Mouse (Mus musculus) cerebellum, adult 2 months (tissue): ENCODE measurements around the gene Pawr. TPM values are rescaled to one million over a fixed set of nuclear protein-coding genes. Genes with fewer than 3 reads are reported as not detected.

Experiments used
- DNase-seq, 2 experiments: peaks; one replicate each; pipeline ENCODE4 v3.0.0; 2021
- H3K27ac ChIP-seq: fragments of 200-500 bp; 2 replicates; pipeline ENCODE4 v1.5.1; 2012; ENCODE audit warnings: low read length, control low read depth, inconsistent platforms; ENCODE audit not compliant: insufficient read depth
- H3K27me3 ChIP-seq: fragments of 200-500 bp; 2 replicates; pipeline ENCODE4 v1.6.1; 2012; ENCODE audit warnings: inconsistent platforms, mild to moderate bottlenecking, low read length, moderate library complexity; ENCODE audit not compliant: control insufficient read depth, insufficient read depth
- H3K4me1 ChIP-seq: fragments of 200-500 bp; 2 replicates; pipeline ENCODE4 v1.6.1; 2011; ENCODE audit warnings: low read length; ENCODE audit not compliant: control insufficient read depth, insufficient read depth
- H3K4me3 ChIP-seq: fragments of 200-500 bp; replicated peaks from 2 replicates; pipeline ENCODE3; 2011; ENCODE audit warnings: mild to moderate bottlenecking, low read depth, low read length, control low read depth; ENCODE audit not compliant: insufficient read depth
- CTCF ChIP-seq: fragments of 200-500 bp; IDR thresholded peaks from 2 replicates; pipeline ENCODE4 v1.5.1; 2011; ENCODE audit warnings: low read depth, mild to moderate bottlenecking, control low read depth, low read length, moderate library complexity, borderline replicate concordance; ENCODE audit not compliant: insufficient read depth
- POLR2A ChIP-seq: fragments of 200-500 bp; IDR thresholded peaks from 2 replicates; pipeline ENCODE4 v1.6.1; 2011; ENCODE audit warnings: low read length, control low read depth, borderline replicate concordance; ENCODE audit not compliant: insufficient read depth
- WGBS: fragments of 180-500 bp; shearing (Covaris S2); methylation state at CpG from one replicate; pipeline ENCODE4 v1.1.7; 2018; 5-methylcytosine and 5-hydroxymethylcytosine counted together
- polyA plus RNA-seq: library from polyadenylated mRNA; depleted of rRNA; stranded (reverse); fragments of >200 nt; gene quantifications from 2 replicates; pipeline ENCODE4 v1.2.3, GENCODE M21; 2012

The Pawr gene
- polyA plus RNA-seq, 1 experiment = 1.3 TPM

GRCm38 (mm10) chr10:108389178-108389926 lies 57.4 kb downstream of the Pawr start:
- 37% methylated on average over 5 of the region's 5 CpGs for WGBS
- no peak for DNase-seq
- Histone ChIP-seq H3K27ac (no peak overlapping the region), H3K27me3 (no peaks in the 10 kb centered on the region), H3K4me3 (no peak overlapping the region), H3K4me1 (no peaks in the 10 kb centered on the region)
- no peak for TF ChIP-seq CTCF
- TF ChIP-seq POLR2A = no peak

DNA sequence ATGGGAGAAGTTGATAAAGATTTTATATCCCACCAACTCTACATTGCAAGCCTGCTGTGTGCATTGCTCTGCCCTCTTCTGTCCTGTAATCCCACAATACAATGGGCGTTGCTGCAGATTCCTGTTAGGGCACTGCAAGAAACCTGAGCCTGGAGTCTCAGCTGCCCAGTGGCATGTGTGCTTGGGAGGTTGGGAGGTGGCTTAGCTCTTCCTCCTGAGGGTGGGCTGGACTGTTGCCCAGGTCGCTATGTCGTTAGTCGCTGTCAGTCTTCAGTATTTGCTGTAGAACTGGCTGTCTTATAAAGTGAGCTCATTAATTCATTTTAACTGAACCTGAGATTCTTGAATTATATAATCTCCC lies 58.0 kb downstream of the Pawr start:
- 9% methylated on average over 4 of the region's 4 CpGs for WGBS
- TF ChIP-seq CTCF (no peak), POLR2A (no peak)
- Histone ChIP-seq H3K4me1 (no peaks in the 10 kb centered on the region), H3K27me3 (no peaks in the 10 kb centered on the region), H3K27ac (no peak overlapping the region), H3K4me3 (no peak overlapping the region)
- DNase-seq = no peak

DNA sequence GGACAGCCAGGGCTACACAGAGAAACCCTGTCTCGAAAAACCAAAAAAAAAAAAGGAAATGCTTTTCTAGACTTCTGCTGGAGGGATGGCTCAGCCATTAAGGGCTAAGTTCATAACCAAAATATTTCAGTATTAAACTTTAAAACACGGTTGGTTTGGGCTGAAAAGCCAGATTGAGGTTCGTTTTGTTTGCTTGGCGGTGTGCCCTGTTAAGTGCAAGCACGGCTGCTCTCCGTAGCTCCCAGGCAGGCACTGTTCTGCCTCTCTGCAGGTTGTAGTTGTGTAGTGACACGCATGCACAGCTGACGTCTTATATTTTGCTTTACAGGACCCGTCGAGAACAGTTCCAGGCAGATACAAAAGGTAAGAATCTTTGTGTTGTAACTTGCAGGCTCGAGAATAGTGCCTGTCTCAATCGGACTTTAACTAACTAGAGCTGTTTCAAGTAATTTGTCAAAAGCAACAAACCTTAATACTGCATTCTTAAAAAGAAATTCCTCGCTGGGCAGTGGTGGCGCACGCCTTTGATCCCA lies 59.5 kb downstream of the Pawr start:
- no peak overlapping the region for H3K27ac ChIP-seq
- no peaks in the 10 kb centered on the region for H3K4me1 ChIP-seq
- DNase-seq = no peak
- 64% methylated on average over 15 of the region's 15 CpGs for WGBS
- TF ChIP-seq CTCF = no peak
- no peak for TF ChIP-seq POLR2A
- H3K27me3 ChIP-seq = no peaks in the 10 kb centered on the region
- H3K4me3 ChIP-seq = no peak overlapping the region

- no peak for TF ChIP-seq POLR2A
- no peak for TF ChIP-seq CTCF
- WGBS = 96% methylated on average over 10 of the region's 10 CpGs
- no peaks in the 10 kb centered on the region for H3K4me1 ChIP-seq
- H3K27me3 ChIP-seq = no peaks in the 10 kb centered on the region
- no peak overlapping the region for H3K27ac ChIP-seq
- no peak for DNase-seq
- H3K4me3 ChIP-seq = no peak overlapping the region
These were observed 60.2 kb downstream of the Pawr start for GRCm38 (mm10) chr10:108392151-108392550.

GRCm38 (mm10) chr10:108394306-108394705 lies 62.4 kb downstream of the Pawr start:
- Histone ChIP-seq H3K27me3 (no peaks in the 10 kb centered on the region), H3K27ac (no peak overlapping the region), H3K4me3 (no peak overlapping the region), H3K4me1 (no peaks in the 10 kb centered on the region)
- TF ChIP-seq POLR2A (no peak), CTCF (no peak)
- no peak for DNase-seq
- 70% methylated on average over 4 of the region's 4 CpGs for WGBS

GRCm38 (mm10) chr10:108395229-108395628 lies 63.3 kb downstream of the Pawr start:
- H3K4me1 ChIP-seq = no peaks in the 10 kb centered on the region
- no peak overlapping the region for H3K4me3 ChIP-seq
- no peak overlapping the region for H3K27ac ChIP-seq
- no peaks in the 10 kb centered on the region for H3K27me3 ChIP-seq
- WGBS = 94% methylated on average over 12 of the region's 12 CpGs
- no peak for DNase-seq
- TF ChIP-seq CTCF (no peak), POLR2A (no peak)

GRCm38 (mm10) chr10:108395647-108396046 lies 63.7 kb downstream of the Pawr start:
- Histone ChIP-seq H3K27me3 (no peaks in the 10 kb centered on the region), H3K4me1 (no peaks in the 10 kb centered on the region), H3K27ac (no peak overlapping the region), H3K4me3 (no peak overlapping the region)
- WGBS = 93% methylated on average over 14 of the region's 14 CpGs
- DNase-seq = no peak
- TF ChIP-seq CTCF (no peak), POLR2A (no peak)

- 71% methylated on average over 4 of the region's 4 CpGs for WGBS
- no peak for TF ChIP-seq POLR2A
- no peak for TF ChIP-seq CTCF
- no peaks in the 10 kb centered on the region for H3K4me1 ChIP-seq
- no peak for DNase-seq
- H3K4me3 ChIP-seq = no peak overlapping the region
- H3K27ac ChIP-seq = no peak overlapping the region
- no peaks in the 10 kb centered on the region for H3K27me3 ChIP-seq
These were observed 70.8 kb downstream of the Pawr start for GRCm38 (mm10) chr10:108402751-108403150.
